Mouse (Mus musculus) stomach, embryonic 14.5 days (tissue): Measurements from ENCODE around the gene Hectd3. TPM values are rescaled to one million over a fixed set of nuclear protein-coding genes. Genes with fewer than 3 reads are reported as not detected.
A peak's percentile ranks its signal among the peaks of the same experiment; 100 is the strongest.

Experiments
- ATAC-seq: fragments of 200-750 bp; cut with Nextera tagmentation; 2 replicates; pipeline ENCODE4 v1.8.0; 2017; ENCODE audit warnings: low read depth, moderate TSS enrichment; ENCODE audit not compliant: insufficient number of reproducible peaks, insufficient read depth, low FRiP score
- H3K27ac ChIP-seq: fragments of 300-500 bp; sonication (generic); 2 replicates; pipeline ENCODE4 v1.5.1; 2014; ENCODE audit warnings: mild to moderate bottlenecking, low read length, moderate library complexity, mixed read lengths
- H3K27me3 ChIP-seq: fragments of 300-500 bp; sonication (generic); 2 replicates; pipeline ENCODE4 v1.6.1; 2014; ENCODE audit warnings: low read length, control low read depth, mixed read lengths; ENCODE audit not compliant: control insufficient read depth, insufficient read depth
- H3K36me3 ChIP-seq: fragments of 300-500 bp; sonication (generic); 2 replicates; pipeline ENCODE4 v1.6.1; 2014; ENCODE audit warnings: mild to moderate bottlenecking, control low read depth, low read length, moderate library complexity, mixed read lengths; ENCODE audit not compliant: control insufficient read depth, insufficient read depth
- H3K4me1 ChIP-seq: fragments of 300-500 bp; sonication (generic); 2 replicates; pipeline ENCODE4 v1.6.1; 2014; ENCODE audit warnings: low read length, control low read depth, mixed read lengths; ENCODE audit not compliant: control insufficient read depth, insufficient read depth
- H3K4me2 ChIP-seq: fragments of 300-500 bp; sonication (generic); replicated peaks from 2 replicates; pipeline ENCODE4 v1.6.1; 2014; ENCODE audit warnings: low read depth, low read length, control low read depth
- H3K4me3 ChIP-seq: fragments of 300-500 bp; sonication (generic); 2 replicates; pipeline ENCODE4 v1.5.1; 2014; ENCODE audit warnings: low read depth, low read length, control low read depth
- H3K9ac ChIP-seq: fragments of 300-500 bp; sonication (generic); replicated peaks from 2 replicates; pipeline ENCODE4 v1.6.1; 2014; ENCODE audit warnings: low read depth, mild to moderate bottlenecking, control low read depth, low read length, moderate library complexity, mixed read lengths
- H3K9me3 ChIP-seq: fragments of 300-500 bp; sonication (generic); 2 replicates; pipeline ENCODE4 v1.6.1; 2016; ENCODE audit warnings: low read depth, low read length, control low read depth; ENCODE audit not compliant: control insufficient read depth
- WGBS: fragments of 180-500 bp; shearing (Covaris S2); extraction: QIAGEN DNeasy Blood & Tissue Kit; methylation state at CpG from one replicate; pipeline ENCODE4 v1.1.7; 2014; 5-methylcytosine and 5-hydroxymethylcytosine counted together
- polyA plus RNA-seq: library from polyadenylated mRNA; unstranded; fragments of >200 nt; fragmentation: Nextera tagmentation; extraction: Ambion mirVana; gene quantifications from 2 replicates; pipeline ENCODE4 v1.2.1, GENCODE M21; 2014

Hectd3 gene
- polyA plus RNA-seq, 1 experiment from 2014 or later: 5.6 TPM

DNA sequence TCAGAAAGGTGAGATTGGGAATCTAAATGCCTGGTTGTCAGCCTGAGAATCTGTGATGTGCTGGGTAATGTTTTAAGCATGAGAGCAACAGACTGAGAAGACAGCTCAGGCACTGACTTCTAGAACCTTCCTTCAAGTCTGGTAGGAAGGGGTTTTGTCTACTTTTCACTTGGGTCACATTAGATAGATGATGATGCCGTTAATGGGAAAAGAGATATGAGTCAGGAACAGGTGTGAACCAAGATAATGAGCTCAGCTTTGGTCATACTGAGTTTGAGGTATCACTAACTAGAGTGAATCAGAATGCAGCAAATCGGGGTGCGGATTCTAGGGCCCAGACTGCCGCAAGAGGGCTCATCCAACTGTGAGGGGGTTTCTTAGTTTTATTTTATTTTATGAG lies 28.4 kb downstream of the Hectd3 start:
- WGBS: 96% methylated on average over 4 of the region's 4 CpGs
- no peak overlapping the region for H3K9ac ChIP-seq
- H3K27ac ChIP-seq: no peak overlapping the region
- H3K4me3 ChIP-seq: no peak overlapping the region
- H3K4me2 ChIP-seq: no peak overlapping the region
- H3K9me3 ChIP-seq: no peaks in the 10 kb centered on the region
- H3K36me3 ChIP-seq: peaks cover 13% of the 10 kb centered on the region; the same call in 1 of the 2 replicates
- H3K4me1 ChIP-seq: peaks cover 4% of the 10 kb centered on the region; the same call in 1 of the 2 replicates
- H3K27me3 ChIP-seq: no peaks in the 10 kb centered on the region
- ATAC-seq: no peak

DNA sequence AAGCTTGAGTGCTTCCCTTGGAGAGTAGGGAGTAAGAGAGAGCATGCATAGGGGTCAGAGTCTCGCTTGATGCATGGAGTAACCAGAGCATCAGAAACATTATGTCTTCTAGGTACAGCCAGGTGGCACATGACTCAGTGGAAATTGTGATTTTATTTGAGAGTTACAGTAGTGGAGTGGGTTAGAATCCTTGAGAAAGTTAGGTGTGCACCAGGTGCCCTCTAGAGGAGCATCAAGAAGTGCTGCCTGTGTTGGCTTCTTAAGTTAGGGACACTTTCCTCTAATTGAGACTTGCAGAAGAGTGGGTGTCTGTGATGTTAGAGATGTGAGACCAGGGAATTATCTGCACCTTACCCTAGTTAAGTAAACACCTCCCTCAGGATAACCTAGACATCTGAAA lies 36.0 kb downstream of the Hectd3 start:
- H3K36me3 ChIP-seq: peaks cover 5% of the 10 kb centered on the region; the same call in 1 of the 2 replicates
- H3K27ac ChIP-seq: no peak overlapping the region
- H3K4me2 ChIP-seq: no peak overlapping the region
- no peaks in the 10 kb centered on the region for H3K27me3 ChIP-seq
- H3K9me3 ChIP-seq: no peaks in the 10 kb centered on the region
- no peak for ATAC-seq
- no peaks in the 10 kb centered on the region for H3K4me1 ChIP-seq
- no peak overlapping the region for H3K4me3 ChIP-seq
- no peak overlapping the region for H3K9ac ChIP-seq
- WGBS: 90% methylated on average over 1 of the region's 1 CpGs

DNA sequence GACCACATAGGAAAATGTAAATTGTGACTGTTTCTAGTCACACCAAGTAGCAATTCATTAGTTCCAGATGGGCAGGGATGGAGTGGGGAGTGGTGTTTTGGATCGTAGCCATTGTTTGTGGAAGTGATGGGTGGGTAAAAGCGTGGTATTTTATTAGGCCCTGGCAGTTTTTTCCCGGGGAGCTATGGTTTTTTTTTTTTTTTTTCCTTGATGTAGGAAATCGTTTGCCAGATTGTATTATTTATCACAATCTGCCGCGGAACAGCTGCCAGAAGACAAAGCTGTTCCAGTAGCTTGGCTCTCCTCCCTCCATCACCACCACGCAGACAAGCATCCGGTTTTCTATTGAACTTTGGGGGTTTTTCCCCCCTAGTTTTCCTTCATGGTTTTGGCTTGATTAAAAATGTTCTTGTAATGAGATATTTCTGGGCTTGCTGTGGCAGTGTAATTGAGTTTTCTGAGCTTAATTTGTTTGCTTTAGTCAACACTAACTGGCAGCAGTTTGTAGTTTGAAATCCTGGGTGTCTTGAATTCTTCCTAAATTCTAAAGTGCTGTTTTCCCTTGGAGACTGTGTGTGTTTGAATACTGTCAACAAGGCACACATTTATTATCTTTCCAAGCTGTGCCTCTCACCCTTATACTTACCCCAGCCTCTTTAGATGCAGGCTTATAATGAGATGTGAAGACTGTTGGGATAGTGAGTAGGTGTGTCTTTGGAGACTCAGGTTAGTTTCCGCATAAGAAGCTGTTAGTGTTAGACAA lies 45.0 kb downstream of the Hectd3 start:
- WGBS: 30% methylated on average over 9 of the region's 9 CpGs

DNA sequence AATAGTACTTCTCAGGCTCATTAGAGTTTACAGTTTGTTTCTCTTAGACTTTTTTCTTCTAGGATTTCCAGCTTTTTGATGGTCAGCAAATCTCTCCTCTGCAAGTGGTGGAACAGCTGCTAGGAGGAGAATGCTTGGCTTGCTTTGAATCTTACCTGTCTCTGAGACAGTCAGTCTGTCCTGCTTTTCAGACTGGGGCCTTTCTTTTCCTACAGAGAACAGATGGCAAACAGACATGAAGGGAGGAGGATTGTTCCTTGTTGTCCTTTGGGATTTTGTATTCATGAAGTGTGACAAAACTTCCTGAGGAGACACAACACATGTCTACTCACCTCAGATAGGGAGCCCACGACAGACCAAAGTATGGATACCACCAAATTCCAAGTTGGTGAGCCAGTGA lies 45.7 kb downstream of the Hectd3 start:
- H3K27ac ChIP-seq: peak overlapping the region; percentile 45; the same call in 1 of the 2 replicates
- no peak for ATAC-seq

More for the DNA sequence above, 45.0 kb downstream of the Hectd3 start:
- no peak; the same call in 1 of the 2 replicates for ATAC-seq
- Histone ChIP-seq H3K4me2 (no peak overlapping the region), H3K27ac (peak overlapping the region; percentile 67; the same call in 1 of the 2 replicates), H3K9me3 (no peaks in the 10 kb centered on the region), H3K4me1 (peaks cover 3% of the 10 kb centered on the region; the same call in 1 of the 2 replicates), H3K4me3 (no peak overlapping the region), H3K27me3 (no peaks in the 10 kb centered on the region), H3K36me3 (no peaks in the 10 kb centered on the region), H3K9ac (no peak overlapping the region; the same call in 1 of the 2 replicates)

DNA sequence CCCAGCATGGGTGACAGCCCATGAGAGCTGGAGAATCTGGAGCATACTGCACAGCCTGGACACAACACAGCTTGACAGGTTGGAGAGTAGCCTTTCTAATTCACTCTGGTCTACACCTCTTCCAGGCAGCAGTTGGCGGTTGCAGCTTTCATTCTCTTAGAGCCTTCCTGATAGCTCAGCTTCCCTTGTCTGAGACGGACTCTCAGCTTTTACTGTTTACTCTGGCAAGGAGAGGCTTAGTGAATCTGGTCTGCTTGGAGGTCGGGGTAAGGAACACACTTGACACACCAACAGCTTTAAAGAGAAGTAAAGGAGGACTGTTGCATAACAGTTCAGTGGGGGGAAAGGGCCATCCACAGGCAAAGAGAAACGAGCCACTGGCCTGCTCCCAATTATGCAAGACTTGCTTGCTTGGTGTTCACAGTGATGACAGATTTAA lies 46.2 kb downstream of the Hectd3 start:
- H3K9me3 ChIP-seq: no peaks in the 10 kb centered on the region
- no peak overlapping the region for H3K4me3 ChIP-seq
- no peaks in the 10 kb centered on the region for H3K36me3 ChIP-seq
- no peak overlapping the region for H3K27ac ChIP-seq
- WGBS: 44% methylated on average over 4 of the region's 4 CpGs
- no peak for ATAC-seq
- H3K4me1 ChIP-seq: peaks cover 3% of the 10 kb centered on the region; the same call in 1 of the 2 replicates
- H3K4me2 ChIP-seq: no peak overlapping the region
- no peak overlapping the region for H3K9ac ChIP-seq
- no peaks in the 10 kb centered on the region for H3K27me3 ChIP-seq

More for the DNA sequence above, 45.7 kb downstream of the Hectd3 start:
- H3K27me3 ChIP-seq: no peaks in the 10 kb centered on the region
- WGBS: 68% methylated on average over 1 of the region's 1 CpGs
- H3K4me1 ChIP-seq: peaks cover 3% of the 10 kb centered on the region; the same call in 1 of the 2 replicates
- H3K4me3 ChIP-seq: no peak overlapping the region
- no peak overlapping the region for H3K9ac ChIP-seq
- H3K36me3 ChIP-seq: no peaks in the 10 kb centered on the region
- H3K4me2 ChIP-seq: no peak overlapping the region
- H3K9me3 ChIP-seq: no peaks in the 10 kb centered on the region

DNA sequence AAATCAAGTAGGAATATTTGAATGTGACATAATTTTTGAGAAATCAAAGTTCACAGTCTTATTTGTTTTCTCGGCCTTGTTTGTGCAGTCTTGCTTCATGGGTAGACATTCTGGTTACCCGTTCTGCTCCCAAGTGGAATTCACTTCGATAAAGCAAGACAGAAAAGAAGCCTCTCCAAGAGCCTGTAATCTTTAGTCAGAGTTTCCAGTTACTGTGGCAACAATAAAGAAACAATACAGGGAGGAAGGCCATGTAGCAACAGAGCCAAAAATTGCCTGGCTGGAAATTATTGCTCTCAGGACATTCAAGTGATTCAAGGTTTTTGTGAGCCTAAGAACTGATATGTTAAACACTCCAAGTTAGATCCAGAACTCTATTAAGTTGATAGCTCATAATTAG lies 53.7 kb downstream of the Hectd3 start:
- Histone ChIP-seq H3K4me3 (no peak overlapping the region), H3K27ac (no peak overlapping the region), H3K27me3 (no peaks in the 10 kb centered on the region), H3K36me3 (peaks cover 6% of the 10 kb centered on the region), H3K4me1 (no peaks in the 10 kb centered on the region), H3K9me3 (no peaks in the 10 kb centered on the region), H3K4me2 (no peak overlapping the region), H3K9ac (no peak overlapping the region)
- no peak for ATAC-seq
- WGBS: 81% methylated on average over 3 of the region's 3 CpGs

DNA sequence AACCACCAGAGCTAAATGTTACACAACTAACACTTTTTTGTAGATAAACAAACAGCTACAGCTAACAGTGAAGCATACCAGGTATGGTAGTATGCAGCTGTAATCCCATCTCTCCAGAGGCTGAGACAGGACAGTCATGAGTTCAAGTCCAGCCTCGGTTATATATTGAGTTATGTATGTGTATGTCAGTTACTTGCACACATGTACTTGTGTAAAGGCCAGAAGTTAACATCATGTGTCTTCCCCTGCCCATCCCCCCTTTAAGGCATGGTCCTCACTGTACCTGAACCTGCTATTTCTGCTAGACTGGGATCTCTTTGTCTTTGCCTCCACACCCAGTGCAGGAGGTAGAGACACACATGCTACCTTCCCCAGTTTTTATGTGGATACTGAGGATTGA lies 54.4 kb downstream of the Hectd3 start:
- Histone ChIP-seq H3K4me2 (no peak overlapping the region), H3K9me3 (no peaks in the 10 kb centered on the region), H3K9ac (no peak overlapping the region), H3K27me3 (no peaks in the 10 kb centered on the region), H3K4me3 (no peak overlapping the region), H3K36me3 (peaks cover 6% of the 10 kb centered on the region), H3K27ac (no peak overlapping the region), H3K4me1 (no peaks in the 10 kb centered on the region)
- no peak for ATAC-seq
- 100% methylated on average over 1 of the region's 1 CpGs for WGBS

DNA sequence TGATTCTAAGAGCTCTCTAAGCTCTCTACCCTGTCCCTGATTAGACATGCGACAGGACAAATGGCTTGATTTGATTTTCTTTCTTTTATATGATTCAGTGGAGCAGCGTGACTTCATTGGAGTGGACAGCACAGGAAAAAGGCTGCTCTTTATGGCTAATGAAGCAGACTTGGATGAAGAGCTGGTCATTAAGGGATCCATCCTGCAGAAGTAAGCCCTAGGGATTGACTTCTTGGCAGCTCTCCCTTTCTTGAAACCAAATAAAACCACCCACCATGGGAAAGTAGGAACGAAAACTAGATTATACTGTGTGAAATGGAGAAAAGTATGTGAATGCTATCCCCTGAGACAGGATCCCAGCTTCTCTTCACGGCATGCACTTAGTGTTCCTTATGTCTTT lies 57.5 kb downstream of the Hectd3 start:
- H3K4me3 ChIP-seq: no peak overlapping the region
- H3K9me3 ChIP-seq: no peaks in the 10 kb centered on the region
- H3K4me2 ChIP-seq: no peak overlapping the region
- no peak overlapping the region for H3K9ac ChIP-seq
- H3K4me1 ChIP-seq: no peaks in the 10 kb centered on the region
- WGBS: 88% methylated on average over 4 of the region's 4 CpGs
- H3K36me3 ChIP-seq: no peaks in the 10 kb centered on the region; the same call in 1 of the 2 replicates
- H3K27me3 ChIP-seq: no peaks in the 10 kb centered on the region
- H3K27ac ChIP-seq: no peak overlapping the region
- no peak for ATAC-seq
